Mouse (Mus musculus) T-helper 1 cell (primary cell): ENCODE results near the gene Rpl6.
"Not testable (repeated sequence)": the region's sequence is repeated elsewhere in the genome, so short reads cannot be mapped to it uniquely, and the experiment has no call there.

Experiments used
- in situ Hi-C: fragments of 300-600 bp; cut with MboI, MseI; formaldehyde crosslinking; loops from one replicate; pipeline ENCODE4 v1.15.1; 2025; ENCODE audit warnings: high pct_unique_total_duplicates

The Rpl6 gene

DNA sequence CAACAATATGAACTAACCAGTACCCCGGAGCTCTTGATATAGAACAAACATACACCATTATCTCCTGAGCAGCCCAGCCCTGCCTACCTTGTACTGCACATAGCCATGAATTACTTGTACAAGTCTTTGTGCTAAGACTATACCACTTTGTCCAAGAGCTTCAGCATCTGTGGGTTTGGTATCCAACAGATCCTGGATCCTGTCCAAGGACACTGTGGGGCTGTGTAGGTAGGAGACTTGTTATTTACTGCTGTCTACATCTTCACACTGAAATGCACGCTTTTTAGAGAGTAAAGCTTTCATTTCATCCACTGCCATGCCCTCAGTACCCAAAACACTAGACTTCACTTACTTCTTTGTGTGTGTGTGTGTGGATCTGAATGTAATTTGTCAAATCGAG is 20.6 kb downstream of the Rpl6 start:
- in situ Hi-C loops, result no loop called here

DNA sequence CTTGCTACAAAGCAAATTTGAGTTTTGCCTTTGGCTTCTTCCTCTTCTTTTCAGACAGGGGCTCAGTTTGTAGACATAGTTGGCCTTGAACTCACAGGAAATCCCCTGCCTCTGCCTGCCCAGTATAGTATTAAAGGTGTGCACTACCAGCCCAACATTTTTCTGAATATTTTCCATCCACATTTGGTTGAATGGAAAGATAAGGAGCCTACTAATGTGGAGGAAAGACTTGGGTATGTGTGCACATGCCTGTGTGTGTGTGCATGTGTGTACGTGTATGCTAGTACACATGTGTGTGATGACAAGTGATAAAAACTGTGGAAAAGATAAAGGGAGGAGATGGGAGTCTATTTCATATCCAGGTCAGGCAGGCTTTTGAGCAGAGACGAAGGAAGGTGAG is 21.6 kb downstream of the Rpl6 start:
- in situ Hi-C loops, result no loop called here

DNA sequence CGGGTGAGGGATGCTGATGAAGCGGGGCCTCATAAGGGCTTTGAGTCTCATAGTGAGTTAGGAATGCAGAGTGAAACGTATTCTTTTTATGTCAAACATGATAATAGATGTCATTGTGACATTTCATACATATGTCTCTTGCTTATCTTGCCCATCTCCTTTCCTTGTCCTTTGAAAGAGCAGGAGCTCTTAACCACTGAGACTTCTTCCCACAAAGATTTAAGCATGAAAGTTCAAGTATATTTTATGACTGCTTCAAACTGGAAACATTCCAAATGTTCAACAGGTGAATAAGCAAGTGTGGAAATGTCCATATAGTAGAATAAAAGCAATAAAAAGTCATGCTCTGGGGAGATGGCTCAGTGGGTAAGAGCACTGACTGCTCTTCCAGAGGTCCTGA is 22.1 kb downstream of the Rpl6 start:
- in situ Hi-C loops, result no loop called here

DNA sequence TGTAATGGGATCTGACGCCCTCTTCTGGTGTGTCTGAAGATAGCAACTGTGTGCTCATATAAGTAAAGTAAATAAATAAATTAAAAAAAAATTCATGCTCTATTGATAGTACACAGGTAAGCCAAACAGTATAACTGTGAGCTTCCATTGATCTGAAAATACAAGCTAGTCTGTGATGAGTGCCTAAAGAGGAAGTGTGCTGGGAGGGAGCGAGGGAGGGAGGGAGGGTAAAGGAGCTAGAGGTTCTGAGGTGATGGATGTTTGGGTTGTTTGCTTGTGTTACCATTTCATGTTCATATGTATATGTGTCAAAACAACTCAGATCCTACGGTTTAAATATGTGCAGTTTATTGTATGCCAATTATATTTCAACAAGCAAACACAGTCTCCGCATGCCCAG is 22.6 kb downstream of the Rpl6 start:
- in situ Hi-C loops, result no loop called here

DNA sequence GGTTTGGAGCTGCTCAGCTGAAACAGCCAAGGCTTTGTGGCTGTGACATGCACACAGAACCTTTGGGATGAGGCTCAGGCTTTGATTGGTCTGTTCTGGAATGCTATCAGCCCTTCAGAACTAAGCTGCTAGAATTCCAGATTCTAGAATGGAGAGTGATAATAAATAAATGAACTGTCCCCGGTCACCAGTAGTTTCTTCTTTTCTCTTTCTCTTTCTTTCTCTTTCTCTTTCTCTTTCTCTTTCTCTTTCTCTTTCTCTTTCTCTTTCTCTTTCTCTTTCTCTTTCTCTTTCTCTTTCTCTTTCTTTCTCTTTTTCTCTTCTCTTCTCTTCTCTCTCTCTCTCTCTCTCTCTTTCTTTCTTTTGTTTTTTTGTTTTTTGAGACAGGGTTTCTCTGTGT is 23.0 kb downstream of the Rpl6 start:
- in situ Hi-C loops, result not testable (repeated sequence)

DNA sequence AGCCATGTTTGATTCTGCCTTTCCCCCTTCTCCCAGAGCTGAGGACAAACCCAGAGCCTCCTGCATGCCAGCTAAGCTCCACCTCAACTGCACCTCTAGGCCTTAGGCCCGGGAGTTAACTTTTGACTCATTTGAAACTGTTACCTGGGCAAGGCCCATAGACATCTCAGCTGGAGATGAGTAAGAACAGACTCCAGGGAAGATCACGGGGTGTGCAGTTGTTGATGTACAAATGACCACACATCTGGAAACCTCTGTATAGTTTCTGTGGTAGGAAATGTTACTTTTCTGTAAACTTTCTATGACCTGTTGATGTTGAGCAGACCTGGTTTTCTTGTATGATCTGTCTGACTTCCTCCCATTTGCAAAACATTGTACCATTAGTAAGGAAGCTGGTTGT is 24.9 kb downstream of the Rpl6 start:
- in situ Hi-C loops, result no loop called here

DNA sequence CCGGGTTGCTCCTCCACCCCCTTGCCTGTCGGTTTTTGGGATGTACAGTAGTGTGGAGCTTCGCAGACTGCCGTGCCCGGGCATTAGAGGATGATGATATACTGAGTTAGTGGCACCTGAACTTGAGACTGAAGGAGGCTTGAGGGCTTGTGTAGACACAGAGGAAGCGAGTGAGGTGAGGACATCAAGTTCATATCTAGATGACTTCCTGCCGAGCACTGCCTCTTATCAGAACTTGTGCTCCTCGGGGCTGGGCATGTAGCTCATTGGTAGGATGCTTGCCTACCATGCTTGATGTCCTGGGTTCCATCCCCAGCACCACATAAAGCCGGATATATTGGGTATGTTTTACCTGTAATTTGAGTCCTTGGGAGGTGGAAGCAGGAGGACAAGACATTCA is 26.5 kb downstream of the Rpl6 start:
- in situ Hi-C loops, result no loop called here

DNA sequence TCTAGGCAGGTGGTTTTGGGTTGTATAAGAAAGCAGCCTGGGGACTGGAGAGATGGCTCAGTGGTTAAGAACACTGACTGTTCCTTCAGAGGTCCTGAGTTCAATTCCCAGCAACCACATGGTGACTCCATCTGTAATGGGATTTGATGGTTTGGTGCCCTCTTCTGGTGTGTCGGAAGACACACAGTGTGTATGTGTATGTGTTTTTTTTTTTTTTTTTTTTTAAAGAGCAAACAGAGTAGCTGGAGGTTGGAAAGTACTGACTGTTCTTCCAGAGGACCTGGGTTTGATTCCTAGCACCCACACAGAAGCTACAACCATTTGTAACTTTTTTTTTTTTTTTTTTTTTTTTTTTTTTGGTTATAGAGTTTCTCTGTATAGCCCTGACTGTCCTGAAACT is 28.5 kb downstream of the Rpl6 start:
- in situ Hi-C loops, result no loop called here

DNA sequence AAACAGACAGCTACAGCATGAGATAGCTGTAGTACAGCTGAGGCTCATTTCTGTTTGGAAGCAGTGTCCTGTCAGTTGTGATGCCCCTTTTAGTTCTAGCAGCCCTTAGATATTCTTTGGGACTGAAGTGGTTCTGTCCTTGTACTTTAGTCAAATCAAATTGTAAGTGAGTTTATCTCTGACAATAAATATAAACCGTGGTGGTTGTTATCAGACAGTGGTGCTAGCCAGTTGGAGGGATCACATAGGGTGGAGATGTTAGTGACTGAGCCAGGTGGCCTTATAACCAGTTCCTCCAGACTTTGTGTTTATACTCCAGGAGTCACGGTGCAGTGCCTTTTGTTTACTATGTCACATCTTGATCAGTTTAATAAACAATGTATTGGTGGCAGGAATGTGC is 29.4 kb downstream of the Rpl6 start:
- in situ Hi-C loops, result no loop called here

DNA sequence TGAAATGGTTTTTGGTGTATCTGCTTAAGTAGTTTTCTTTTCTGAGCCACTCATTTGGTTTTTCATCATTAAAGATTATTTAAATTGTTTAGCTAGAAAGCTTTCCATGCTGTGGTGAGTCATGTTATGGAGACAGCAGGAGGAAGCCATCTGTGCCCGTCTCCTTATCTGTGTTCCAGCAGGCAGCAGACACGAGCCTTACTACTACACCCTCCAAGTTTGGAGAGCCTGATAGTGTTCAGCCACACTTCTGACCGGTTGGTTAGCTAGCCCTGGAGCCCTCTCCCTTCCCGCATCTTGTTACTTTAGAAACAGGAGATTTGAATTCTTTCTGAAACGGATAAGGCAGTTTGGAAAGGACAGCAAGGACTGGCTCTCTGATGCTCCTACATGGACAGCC is 31.9 kb downstream of the Rpl6 start:
- in situ Hi-C loops, result no loop called here

DNA sequence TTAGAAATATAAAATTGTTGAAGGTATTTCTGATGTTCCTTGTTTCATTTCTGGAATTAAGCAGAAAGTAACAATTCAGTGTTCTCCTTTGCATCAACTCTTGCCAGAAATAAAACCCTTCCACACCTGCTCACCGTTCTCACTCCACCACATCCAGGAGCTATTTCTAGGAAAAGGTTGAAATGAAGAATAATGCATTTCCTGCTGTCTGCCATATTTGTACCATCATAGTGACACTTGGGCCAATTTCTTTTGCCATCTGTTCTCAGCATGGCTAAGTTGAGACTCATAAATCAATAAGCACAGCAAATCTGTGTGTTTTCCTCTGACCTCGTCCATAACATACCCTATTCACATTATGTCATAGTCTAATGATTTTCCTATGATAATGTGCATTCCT is 33.9 kb downstream of the Rpl6 start:
- in situ Hi-C loops, result no loop called here

DNA sequence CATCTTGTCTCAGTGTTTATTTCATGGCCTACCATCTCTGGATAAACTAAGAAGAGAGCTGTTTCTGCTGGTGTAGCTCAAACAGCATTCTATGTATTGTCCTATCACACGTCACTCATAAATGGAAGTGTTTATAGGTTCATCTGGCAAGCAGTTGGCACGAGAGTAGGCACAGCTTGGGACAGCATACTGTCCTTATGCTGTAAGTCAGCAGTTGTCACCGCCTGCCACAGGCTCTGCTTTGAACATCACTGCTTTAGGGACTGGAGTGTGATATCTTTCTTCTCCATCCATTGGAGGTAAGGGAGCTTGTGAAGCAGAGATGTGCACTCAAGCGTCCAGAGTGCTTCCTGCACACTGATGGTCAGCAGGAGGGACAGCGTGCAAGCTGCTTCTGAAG is 35.6 kb downstream of the Rpl6 start:
- in situ Hi-C loops, result no loop called here

DNA sequence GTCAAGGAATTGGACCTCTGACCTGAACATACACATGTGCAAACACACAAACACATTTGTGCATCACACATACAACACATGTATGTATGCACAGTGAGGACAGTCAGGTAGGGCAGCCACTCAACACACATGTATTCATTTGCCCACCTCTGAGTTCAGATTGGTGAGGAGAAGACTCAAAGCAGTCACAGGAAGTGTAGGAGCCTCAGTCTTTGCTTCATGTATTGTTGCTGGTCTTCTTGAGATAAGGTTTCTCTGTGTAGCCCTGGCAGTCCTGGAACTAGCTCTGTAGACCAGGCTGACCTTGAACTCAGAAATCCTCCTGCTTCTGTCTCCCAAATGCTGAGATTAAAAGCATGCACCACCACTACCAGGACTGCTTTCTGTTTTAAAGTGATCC is 36.9 kb downstream of the Rpl6 start:
- in situ Hi-C loops, result no loop called here

DNA sequence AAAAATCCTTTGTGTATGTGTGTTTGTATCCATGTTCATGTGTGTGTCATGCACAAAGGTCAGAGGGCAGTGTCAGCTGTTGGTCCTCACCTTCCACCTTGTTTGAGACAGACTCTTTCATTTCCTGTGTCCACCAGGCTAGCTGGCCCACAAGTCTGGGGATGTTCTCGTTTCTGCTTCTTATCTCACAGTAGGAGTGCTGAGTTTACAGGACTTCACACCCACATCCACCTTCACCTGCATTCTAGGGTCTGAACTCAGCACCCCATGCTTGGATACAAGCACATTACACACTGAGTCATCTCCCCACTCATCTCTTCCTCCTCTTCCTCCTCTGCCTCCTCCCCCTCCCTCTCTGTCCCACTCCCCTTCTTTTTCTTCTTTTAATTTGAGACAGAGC is 38.0 kb downstream of the Rpl6 start:
- in situ Hi-C loops, result no loop called here

DNA sequence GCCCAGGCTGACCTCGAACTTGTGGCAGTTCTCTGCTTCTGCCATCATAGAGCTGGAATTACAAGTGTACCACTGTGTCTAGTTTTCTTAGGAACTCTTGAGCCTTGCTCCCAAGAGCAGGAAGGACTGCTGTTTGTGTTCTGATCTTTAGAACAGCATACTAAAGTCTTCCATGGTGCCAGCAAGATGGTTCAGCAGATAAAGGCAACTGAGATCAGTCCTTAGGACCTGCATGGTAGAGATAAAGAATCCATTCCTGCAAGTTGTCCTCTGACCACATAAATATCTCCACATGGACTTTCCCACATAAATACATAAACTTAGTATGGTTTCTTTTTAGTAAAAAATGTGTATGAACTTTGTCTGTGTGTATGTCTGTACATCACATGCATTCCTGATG is 38.4 kb downstream of the Rpl6 start:
- in situ Hi-C loops, result no loop called here

DNA sequence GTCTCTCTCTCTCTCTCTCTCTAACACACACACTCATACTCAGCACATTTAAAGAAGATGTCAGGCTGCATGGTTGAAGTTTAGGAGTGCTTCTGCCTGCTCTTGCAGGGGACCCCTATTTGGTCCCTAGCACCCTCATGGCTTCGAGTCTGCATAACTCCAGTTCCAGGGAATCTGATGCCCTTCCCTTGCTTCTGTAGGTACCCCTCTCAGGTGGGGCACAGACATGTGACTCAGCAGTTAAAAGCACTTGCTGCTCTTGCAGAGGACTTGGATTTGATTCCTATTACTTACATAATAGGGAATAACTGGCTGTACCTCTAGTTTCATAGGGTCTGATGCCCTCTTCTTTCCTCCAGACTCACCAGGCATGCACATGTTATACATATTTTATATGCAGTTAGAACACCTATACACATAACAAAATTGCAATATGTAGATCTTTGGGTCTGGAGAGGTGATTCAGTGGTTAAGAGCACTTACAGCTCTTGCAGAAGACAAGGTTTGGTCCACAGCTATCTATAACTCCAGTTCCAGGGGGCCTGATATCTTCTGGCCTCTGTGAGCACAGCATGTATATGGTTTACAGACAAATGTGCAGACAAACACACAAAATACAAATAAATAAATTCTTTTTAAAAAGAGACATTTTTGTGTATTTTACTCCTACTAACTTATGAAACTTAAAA is 39.5 kb downstream of the Rpl6 start:
- in situ Hi-C loops, result no loop called here

DNA sequence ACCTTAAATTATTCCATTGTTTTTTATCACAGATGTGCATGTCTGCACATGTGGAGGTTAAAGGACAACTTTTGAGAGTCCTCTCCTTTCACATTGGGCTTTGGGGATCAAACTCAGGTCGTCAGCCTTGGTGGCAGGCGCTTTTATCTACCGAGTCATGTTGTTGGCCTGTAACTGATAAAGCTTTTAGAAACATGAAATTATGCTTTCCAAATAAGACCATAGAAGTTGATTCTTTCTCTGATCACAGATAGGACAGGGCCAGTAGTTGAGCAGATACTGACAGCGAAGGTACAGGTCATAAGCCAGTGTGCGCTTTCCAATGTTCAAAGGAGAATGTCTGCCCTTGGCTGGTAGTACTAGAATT is 40.1 kb downstream of the Rpl6 start:
- in situ Hi-C loops, result no loop called here

DNA sequence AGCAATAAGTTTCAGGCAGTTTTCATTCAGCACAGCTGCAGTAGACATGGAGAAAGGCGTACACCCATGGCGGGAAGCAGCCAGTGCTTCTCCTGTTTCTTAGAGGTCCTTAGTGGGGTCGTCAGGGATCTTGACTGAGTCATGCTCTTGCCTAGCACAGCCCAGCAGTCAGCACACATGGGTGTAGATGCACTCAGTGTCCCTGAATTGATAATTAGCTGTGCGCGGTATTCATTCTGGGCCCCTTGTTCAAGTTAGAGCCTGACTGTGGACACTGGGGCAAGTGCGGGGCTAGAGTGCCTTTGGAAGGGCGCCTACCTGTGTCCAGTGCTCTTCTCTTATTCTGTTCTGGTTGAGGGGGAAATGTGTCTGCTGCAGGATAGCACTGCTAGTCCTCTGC is 40.9 kb downstream of the Rpl6 start:
- in situ Hi-C loops, result no loop called here

DNA sequence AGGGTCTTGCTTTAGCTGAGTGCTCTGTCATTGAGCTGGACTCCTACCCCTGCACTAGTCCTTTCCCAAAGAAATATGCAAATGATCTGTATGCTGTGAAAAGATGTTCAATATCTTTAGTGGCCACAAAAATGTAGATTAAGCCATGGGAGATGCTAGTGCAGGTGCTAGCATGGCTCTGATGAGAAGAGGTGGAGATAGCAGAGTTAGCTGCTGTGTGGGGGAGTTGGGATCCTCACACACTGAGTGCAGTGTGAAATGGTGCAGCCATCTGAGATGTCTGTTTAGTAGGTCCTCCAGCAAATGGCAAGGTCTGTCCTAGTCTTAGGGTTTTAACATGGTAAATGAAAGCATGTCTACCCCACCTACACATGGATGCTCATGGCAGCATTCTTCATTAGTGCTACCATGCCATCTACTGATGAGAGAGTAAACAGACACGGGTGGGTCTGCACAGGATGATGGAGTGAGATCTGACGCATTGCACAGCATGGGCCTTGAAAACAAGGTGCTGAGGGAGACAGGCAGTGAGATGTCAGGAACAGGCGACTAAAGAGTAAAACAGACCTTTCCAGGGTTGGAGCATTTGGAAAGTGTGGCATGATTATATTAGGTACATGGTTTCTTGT is 44.6 kb downstream of the Rpl6 start:
- in situ Hi-C loops, result no loop called here

DNA sequence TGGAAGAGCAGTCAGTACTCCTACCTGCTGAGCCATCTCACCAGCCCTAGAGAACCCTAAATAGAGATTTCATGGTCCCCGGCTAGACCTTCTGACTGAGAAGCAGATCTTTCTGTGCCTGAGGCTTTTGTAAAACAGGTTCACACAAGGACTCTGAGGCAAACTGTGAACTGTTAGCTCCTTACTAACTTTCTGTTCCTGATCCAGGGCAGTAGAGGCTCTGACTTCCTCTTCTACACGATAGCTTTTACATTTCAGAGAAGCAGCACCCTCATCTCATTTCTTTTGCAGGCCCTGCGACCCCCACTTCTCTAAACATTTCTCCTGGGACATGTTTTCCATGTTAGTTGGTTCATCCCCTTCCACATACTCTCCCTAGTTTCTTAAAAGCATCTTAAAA is 45.4 kb downstream of the Rpl6 start:
- in situ Hi-C loops, result no loop called here

DNA sequence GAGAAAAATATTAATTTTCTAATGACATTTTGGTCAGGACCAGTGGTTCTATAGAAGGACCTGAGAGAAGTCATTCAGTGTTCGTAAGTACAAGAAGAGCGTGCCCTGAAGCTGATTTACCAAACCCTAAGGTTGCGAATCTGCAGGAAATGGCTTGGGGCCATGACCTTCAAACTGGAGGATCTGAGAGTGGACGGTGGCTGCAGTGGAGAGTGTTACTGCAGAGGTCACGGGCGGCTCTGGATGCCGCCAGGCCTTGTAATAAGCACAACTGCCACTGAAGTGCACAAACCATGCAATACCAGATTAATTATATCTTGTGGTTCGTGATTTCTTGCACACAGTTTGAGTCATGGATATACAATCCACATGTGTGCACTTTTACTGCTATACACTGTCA is 47.5 kb downstream of the Rpl6 start:
- in situ Hi-C loops, result no loop called here

DNA sequence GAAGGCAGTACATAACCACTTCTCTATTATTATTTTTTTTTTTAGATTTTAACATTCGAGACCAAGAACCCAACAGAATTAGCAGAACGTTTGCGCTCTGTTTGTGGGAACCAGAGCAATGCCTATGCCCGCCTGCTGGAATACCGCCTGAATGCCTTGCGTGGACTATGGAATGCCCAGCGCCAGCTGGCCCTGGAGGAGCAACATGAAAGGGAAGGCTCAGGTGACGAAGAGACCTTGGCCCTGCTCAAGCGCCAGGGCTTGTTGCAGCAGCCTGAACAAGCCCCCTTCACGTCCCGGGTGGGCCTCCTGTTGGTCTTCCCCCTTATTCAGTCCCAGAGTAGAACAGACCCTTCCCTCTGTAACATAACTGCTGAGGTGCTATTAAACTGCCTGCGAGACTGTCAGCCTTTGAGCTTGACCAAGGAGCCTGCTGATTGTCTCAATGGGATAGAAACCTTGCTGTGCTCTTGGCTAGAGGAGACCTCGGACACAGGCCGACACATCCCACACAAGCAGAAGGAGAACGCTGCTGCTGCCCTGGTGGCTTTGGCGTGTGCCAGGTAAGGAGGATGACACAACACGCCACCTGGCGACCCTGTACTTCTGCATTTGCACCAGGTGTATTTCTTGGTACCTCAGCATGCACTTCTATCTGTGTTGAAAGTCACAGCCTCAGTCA is 49.7 kb downstream of the Rpl6 start:
- in situ Hi-C loops, result no loop called here

DNA sequence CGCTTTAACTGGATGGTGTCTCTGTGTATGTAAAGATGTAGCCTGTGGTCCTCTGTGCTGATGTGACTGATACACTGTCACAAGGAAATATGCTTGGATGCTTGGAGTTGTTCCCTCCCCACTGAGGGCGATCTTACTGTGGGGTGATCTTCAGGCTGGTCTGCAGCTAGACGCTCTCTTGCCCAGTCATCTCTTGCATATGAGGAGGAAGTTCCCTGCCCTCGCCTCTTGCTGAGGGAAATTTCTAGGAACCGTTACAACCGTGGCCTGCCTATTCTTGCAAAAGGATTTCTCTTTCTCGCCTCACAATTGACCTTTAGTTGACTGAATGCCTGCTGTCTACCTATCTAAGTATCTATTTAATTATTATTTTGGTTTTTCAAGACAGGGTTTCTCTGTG is 50.7 kb downstream of the Rpl6 start:
- in situ Hi-C loops, result no loop called here
